In the genomic region with DNA sequence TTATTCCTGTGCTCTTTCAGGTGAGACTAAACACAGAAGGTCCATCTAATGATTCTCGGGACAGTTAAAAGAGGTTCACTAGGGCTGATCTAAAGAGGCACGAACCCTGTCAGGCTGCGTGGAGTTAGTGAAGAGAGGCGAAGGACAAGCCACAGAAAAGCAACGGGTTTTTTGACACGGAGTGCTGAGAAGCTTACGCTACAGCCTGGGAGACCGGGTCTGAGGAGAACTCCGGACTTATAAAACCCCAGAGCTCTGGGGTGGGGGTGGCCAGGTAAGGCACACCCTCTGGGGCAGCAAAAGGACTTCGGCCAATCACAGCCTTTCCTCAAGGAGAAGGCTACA, we compare ENCODE assay signal across 9 mouse cellular contexts. TPM values are rescaled to one million over a fixed set of nuclear protein-coding genes. Genes with fewer than 3 reads are reported as not detected.
A peak's percentile ranks its signal among the peaks of the same experiment; 100 is the strongest.
DNase-seq lines count a peak whose midpoint lies in the region; ATAC-seq and TF ChIP-seq lines count a peak whose summit lies in the region.
"Had no signal": no experiment of that assay in that cellular context is flagged by ENCODE, and none has a peak within 500 bp of the region (broad histone marks: within the 10 kb centered on the region; RNA-seq: fewer than 3 reads in every experiment).

No protein-coding gene starts in this region.

- no peak for DNase-seq in layer of hippocampus, adult 2 months (ENCODE audit: low spot score in 2 of 2)
- DNase-seq in layer of hippocampus, adult 8-10 months (ENCODE audit: low spot score in 2 of 2): no peak
- DNase-seq in embryonic facial prominence, embryonic 11.5 days (ENCODE audit: low spot score): no peak
- no peak for DNase-seq in intestine, embryonic 14.5 days (ENCODE audit: low spot score)
- no peak for DNase-seq in cerebellum, postnatal 4 days (ENCODE audit: low spot score in 2 of 2)
- no peak for DNase-seq in layer of hippocampus, postnatal 25 days (ENCODE audit: extremely low spot score in 1 of 2, low spot score in 1 of 2)
- DNase-seq in T-cell, adult 2 months (ENCODE audit: low spot score): no peak

- H3K27ac ChIP-seq in layer of hippocampus, adult 2 months: peak overlapping the region; percentile 96
- 0 out of 2 replicates have a peak overlapping the region, but pooled peaks have one; percentile 57 for H3K27ac ChIP-seq in embryonic facial prominence, embryonic 11.5 days (replicated peaks; ENCODE audit: low read depth, low read length)
- peak overlapping the region; percentile 98 for H3K27ac ChIP-seq in intestine, embryonic 14.5 days (ENCODE audit: low read depth)

- peak; percentile 65 for TF ChIP-seq POLR2A in myocyte (IDR thresholded peaks at IDR 0.05; ENCODE audit: insufficient read length, low read depth)

- peak overlapping the region; percentile 81 for H3K4me2 ChIP-seq in embryonic facial prominence, embryonic 11.5 days (ENCODE audit: low read depth, low read length)
- H3K4me2 ChIP-seq in intestine, embryonic 14.5 days (ENCODE audit: low read length): peak overlapping the region; percentile 85
- peak overlapping the region; percentile 100 for H3K4me2 ChIP-seq in myocyte (ENCODE audit: low read depth)

- no peaks in the 10 kb centered on the region for H3K9me3 ChIP-seq in embryonic facial prominence, embryonic 11.5 days (replicated peaks; ENCODE audit: control insufficient read depth, low read length)
- H3K9me3 ChIP-seq in intestine, embryonic 14.5 days (ENCODE audit: control insufficient read depth, low read length): no peaks in the 10 kb centered on the region

- H3K4me3 ChIP-seq in layer of hippocampus, adult 2 months: peak overlapping the region; percentile 91
- peak overlapping the region; percentile 55 for H3K4me3 ChIP-seq in embryonic facial prominence, embryonic 11.5 days (ENCODE audit: low read depth, low read length)
- peak overlapping the region; percentile 69 for H3K4me3 ChIP-seq in intestine, embryonic 14.5 days (ENCODE audit: low read depth, low read length)
- H3K4me3 ChIP-seq in myocyte: peak overlapping the region; percentile 56

- H3K79me2 ChIP-seq in myocyte (ENCODE audit: control insufficient read depth, insufficient read depth): peaks cover 29% of the 10 kb centered on the region

- H3K9ac ChIP-seq in embryonic facial prominence, embryonic 11.5 days (replicated peaks; ENCODE audit: low read length): no peak overlapping the region
- H3K9ac ChIP-seq in intestine, embryonic 14.5 days (ENCODE audit: low read length): peak overlapping the region; percentile 60; the same call in 1 of the 2 replicates

- no peaks in the 10 kb centered on the region; the same call in 1 of the 2 replicates for H3K4me1 ChIP-seq in embryonic facial prominence, embryonic 11.5 days (ENCODE audit: control insufficient read depth, insufficient read depth, low read length)
- peaks cover 23% of the 10 kb centered on the region for H3K4me1 ChIP-seq in intestine, embryonic 14.5 days (replicated peaks; ENCODE audit: control insufficient read depth, insufficient read depth, low read length)

- no peak for ATAC-seq in embryonic facial prominence, embryonic 11.5 days (replicated peaks; ENCODE audit: insufficient number of reproducible peaks, low FRiP score, low TSS enrichment, low read depth)
- no peak; the same call in 1 of the 2 replicates for ATAC-seq in intestine, embryonic 14.5 days (replicated peaks; ENCODE audit: low FRiP score, low TSS enrichment, low read depth)

- no peaks in the 10 kb centered on the region for H3K27me3 ChIP-seq in embryonic facial prominence, embryonic 11.5 days (ENCODE audit: control insufficient read depth, insufficient read depth, low read length)
- no peaks in the 10 kb centered on the region for H3K27me3 ChIP-seq in intestine, embryonic 14.5 days (replicated peaks; ENCODE audit: control insufficient read depth, insufficient read depth, low read length)
- H3K27me3 ChIP-seq in myocyte (ENCODE audit: control insufficient read depth, insufficient read depth, insufficient read length): no peaks in the 10 kb centered on the region

- peak overlapping the region; percentile 37 for H3ac ChIP-seq in myocyte (ENCODE audit: control insufficient read depth, insufficient read length)

- no peak for TF ChIP-seq CTCF in layer of hippocampus, adult 2 months (conservative IDR thresholded peaks at IDR 0.05)

- H3K36me3 ChIP-seq in embryonic facial prominence, embryonic 11.5 days (replicated peaks; ENCODE audit: control insufficient read depth, insufficient read depth, low read depth, low read length): no peaks in the 10 kb centered on the region
- peaks cover 20% of the 10 kb centered on the region; the same call in 1 of the 2 replicates for H3K36me3 ChIP-seq in intestine, embryonic 14.5 days (ENCODE audit: control insufficient read depth, insufficient read depth, low read length)
- H3K36me3 ChIP-seq in myocyte (ENCODE audit: control insufficient read depth, insufficient read depth): peaks cover 9% of the 10 kb centered on the region

- WGBS in embryonic facial prominence, embryonic 11.5 days: 1% methylated on average over 10 of the region's 10 CpGs
- WGBS in intestine, embryonic 14.5 days: 1% methylated on average over 10 of the region's 10 CpGs

TF ChIP-seq in myocyte, 11 proteins besides CTCF, POLR2A, EP300 and RAD21:
- peak; percentile 51 for TF ChIP-seq SRF (IDR thresholded peaks at IDR 0.05; ENCODE audit: control insufficient read depth, insufficient read length, low read depth)
- TF ChIP-seq MAX (IDR thresholded peaks at IDR 0.05; ENCODE audit: low read depth): no peak
- TF ChIP-seq USF1 (IDR thresholded peaks at IDR 0.05; ENCODE audit: low read depth): no peak
- TF ChIP-seq TCF3 (IDR thresholded peaks at IDR 0.05; ENCODE audit: insufficient read length, low read depth): no peak
- TF ChIP-seq REST (IDR thresholded peaks at IDR 0.05; ENCODE audit: insufficient read depth, insufficient read length): no peak
- TF ChIP-seq TCF12 (IDR thresholded peaks at IDR 0.05; ENCODE audit: insufficient read depth, poor library complexity, severe bottlenecking): no peak
- TF ChIP-seq MYOD1 (IDR thresholded peaks at IDR 0.05; ENCODE audit: control insufficient read depth in 1 of 3, insufficient read length in 2 of 3, low read depth in 2 of 3): no peak
- TF ChIP-seq POLR2AphosphoS2 (IDR thresholded peaks at IDR 0.05; ENCODE audit: insufficient read length, low read depth): peak; percentile 43
- TF ChIP-seq E2F4 (IDR thresholded peaks at IDR 0.05; ENCODE audit: insufficient read depth): no peak
- no peak for TF ChIP-seq MYOG (IDR thresholded peaks at IDR 0.05; ENCODE audit: control insufficient read depth in 1 of 3, insufficient read depth in 1 of 3, insufficient read length in 2 of 3, low read depth in 2 of 3)
- no peak for TF ChIP-seq CEBPB (IDR thresholded peaks at IDR 0.05; ENCODE audit: insufficient read depth, poor library complexity, severe bottlenecking)

RNA-seq across cellular contexts. Expression of gene Tarbp2, which starts 0.4 kb away (rescaled TPM):
- 10 to 100 TPM; 36.2 to 37.7 TPM for total RNA-seq in layer of hippocampus, adult 2 months (2021)
- total RNA-seq in layer of hippocampus, adult 8-10 months (2022): 10 to 100 TPM; 34.0 to 39.8 (median 36.6) TPM
- polyA plus RNA-seq in embryonic facial prominence, embryonic 11.5 days (2014; fragmentation: Nextera tagmentation; extraction: Ambion mirVana): 92.0 and 92.7 TPM in 2 replicates
- polyA plus RNA-seq in intestine, embryonic 14.5 days (2014; fragmentation: Nextera tagmentation; extraction: Ambion mirVana): 105 TPM in 2 replicates
- 76.2 TPM for polyA plus RNA-seq in myocyte (2012; fragmentation: generic; extraction: Trizol)
- 10 to 100 TPM; 32.8 to 40.4 TPM for total RNA-seq in layer of hippocampus, postnatal 25 days (2021)

RNA-seq across cellular contexts. Expression of gene Map3k12, which starts 0.7 kb away (rescaled TPM):
- 10 to 100 TPM; 95.0 to 99.9 TPM for total RNA-seq in layer of hippocampus, adult 2 months (2021)
- 10 to 100 TPM; 87.5 to 99.1 (median 96.9) TPM for total RNA-seq in layer of hippocampus, adult 8-10 months (2022)
- 13.4 and 15.4 TPM in 2 replicates for polyA plus RNA-seq in embryonic facial prominence, embryonic 11.5 days (2014; fragmentation: Nextera tagmentation; extraction: Ambion mirVana)
- polyA plus RNA-seq in intestine, embryonic 14.5 days (2014; fragmentation: Nextera tagmentation; extraction: Ambion mirVana): 13.5 and 14.9 TPM in 2 replicates
- polyA plus RNA-seq in myocyte (2012; fragmentation: generic; extraction: Trizol): 5.9 TPM
- total RNA-seq in layer of hippocampus, postnatal 25 days (2021): 100 to 1,000 TPM in 1 of 2 experiments, 10 to 100 TPM in 1; 94.0 to 102 TPM

RNA-seq across cellular contexts. Expression of gene Npff, which starts 7.1 kb away (rescaled TPM):
- 1 to 10 TPM; 5.5 TPM for total RNA-seq in layer of hippocampus, adult 2 months (2021)
- total RNA-seq in layer of hippocampus, adult 8-10 months (2022): 1 to 10 TPM; 3.0 to 6.2 (median 4.4) TPM
- polyA plus RNA-seq in embryonic facial prominence, embryonic 11.5 days (2014; fragmentation: Nextera tagmentation; extraction: Ambion mirVana): 0.52 and 0.66 TPM in 2 replicates
- 1.5 and 2.2 TPM in 2 replicates for polyA plus RNA-seq in intestine, embryonic 14.5 days (2014; fragmentation: Nextera tagmentation; extraction: Ambion mirVana)
- 0.84 TPM for polyA plus RNA-seq in myocyte (2012; fragmentation: generic; extraction: Trizol)
- 1 to 10 TPM; 2.1 to 3.0 TPM for total RNA-seq in layer of hippocampus, postnatal 25 days (2021)

RNA-seq across cellular contexts. Expression of gene Gm10337, which starts 14.1 kb away (rescaled TPM):
- total RNA-seq in layer of hippocampus, adult 2 months (2021): not detected
- total RNA-seq in layer of hippocampus, adult 8-10 months (2022): not detected
- polyA plus RNA-seq in embryonic facial prominence, embryonic 11.5 days (2014; fragmentation: Nextera tagmentation; extraction: Ambion mirVana): 3.4 TPM in 1 of 2 replicates, not detected in the other
- 3.4 TPM in 1 of 2 replicates, not detected in the other for polyA plus RNA-seq in intestine, embryonic 14.5 days (2014; fragmentation: Nextera tagmentation; extraction: Ambion mirVana)
- polyA plus RNA-seq in myocyte (2012; fragmentation: generic; extraction: Trizol): not detected
- not detected for total RNA-seq in layer of hippocampus, postnatal 25 days (2021)
- polyA plus RNA-seq: gonadal fat pad, adult 2 months had no signal

RNA-seq across cellular contexts. Expression of gene Pcbp2, which starts 47.3 kb away (rescaled TPM):
- total RNA-seq in layer of hippocampus, adult 2 months (2021): 100 to 1,000 TPM; 496 to 505 TPM
- 100 to 1,000 TPM; 489 to 507 (median 494) TPM for total RNA-seq in layer of hippocampus, adult 8-10 months (2022)
- polyA plus RNA-seq in embryonic facial prominence, embryonic 11.5 days (2014; fragmentation: Nextera tagmentation; extraction: Ambion mirVana): 288 and 290 TPM in 2 replicates
- 275 and 289 TPM in 2 replicates for polyA plus RNA-seq in intestine, embryonic 14.5 days (2014; fragmentation: Nextera tagmentation; extraction: Ambion mirVana)
- polyA plus RNA-seq in myocyte (2012; fragmentation: generic; extraction: Trizol): 892 TPM
- 100 to 1,000 TPM; 449 to 472 TPM for total RNA-seq in layer of hippocampus, postnatal 25 days (2021)
